Mouse (Mus musculus) cerebellum, adult 11 months (tissue): ENCODE measurements around the gene Ube2z.

Experiments
- DNase-seq: peaks from one replicate; pipeline ENCODE4 v3.0.0; 2022

Gene Ube2z

DNA sequence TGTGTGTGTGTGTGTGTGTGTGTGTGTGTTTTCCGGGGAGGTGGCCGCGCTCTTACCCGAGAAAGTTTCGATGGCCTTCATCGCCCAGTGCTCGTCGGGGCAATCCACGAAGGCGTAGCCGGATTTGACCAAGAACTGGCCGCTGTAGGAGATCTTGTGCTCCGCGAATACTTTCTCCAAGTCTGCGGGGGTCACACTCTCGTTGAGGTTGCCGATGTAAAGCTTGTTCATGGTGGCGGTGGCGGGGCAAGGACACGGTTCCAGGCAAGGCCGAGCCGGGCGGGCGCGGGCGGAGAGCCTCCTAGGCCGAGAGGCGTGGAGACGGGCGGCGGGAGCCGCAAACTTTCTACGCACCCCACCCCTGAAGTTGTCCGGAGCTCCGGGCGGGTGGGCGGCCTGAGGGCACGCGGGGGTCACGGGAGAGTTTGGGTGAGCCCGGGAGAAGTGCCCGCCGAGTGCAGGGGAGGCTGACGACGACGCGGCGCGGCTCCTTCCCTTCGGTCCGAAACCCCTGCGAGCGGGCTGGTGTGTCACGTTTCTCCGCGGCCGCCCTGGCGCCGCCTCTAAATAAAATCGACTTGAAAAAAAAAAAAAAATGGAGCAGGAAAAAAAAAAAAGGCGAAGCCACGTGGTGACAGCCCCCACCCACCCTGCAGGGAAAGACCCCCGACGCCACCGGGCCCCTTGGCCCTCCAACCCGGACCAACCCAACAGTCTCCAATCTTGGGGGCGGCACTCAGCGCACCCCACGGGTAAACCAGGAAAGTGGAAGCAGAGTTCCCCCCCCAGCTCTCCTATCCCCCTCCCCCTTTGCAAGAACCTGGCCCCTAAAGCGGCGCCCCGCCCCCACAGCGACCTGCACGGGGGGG lies 59.6 kb downstream of the Ube2z start, which contains the start of gene Igf2bp1:
Igf2bp1 (minus strand) TSS at position 538 of the 869 bp plus-strand sequence.
- DNase-seq = no peak

DNA sequence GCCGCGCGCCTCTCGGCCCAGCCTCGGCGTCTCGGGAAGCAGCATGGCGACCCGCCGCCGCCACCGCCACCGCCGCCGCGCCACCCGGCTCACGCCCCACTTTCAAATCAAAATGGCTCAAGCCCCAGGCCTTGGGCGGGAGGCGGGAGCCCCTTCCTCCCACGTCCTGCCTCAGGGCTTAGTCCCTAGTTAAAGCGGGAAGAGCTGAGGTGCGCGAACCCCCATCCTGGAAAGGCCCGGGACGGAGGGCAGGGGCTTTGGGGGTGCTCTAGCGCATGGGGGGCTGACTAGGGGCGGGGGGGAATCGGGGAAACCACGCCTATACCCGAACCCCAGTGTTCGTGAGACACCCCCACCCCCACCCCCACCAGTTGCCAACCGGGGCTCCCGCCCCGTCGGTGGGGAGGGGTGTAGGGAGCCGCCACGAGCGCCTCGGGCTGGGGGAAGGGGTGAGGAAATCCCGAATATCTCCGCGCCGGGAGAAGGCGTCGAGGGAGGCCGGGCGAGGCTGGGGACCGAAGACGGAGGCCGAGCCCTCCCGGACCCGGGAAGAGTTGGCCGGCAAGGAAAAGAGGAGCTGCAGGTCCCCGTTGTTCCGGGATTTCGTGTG lies 60.3 kb downstream of the Ube2z start:
- no peak for DNase-seq

DNA sequence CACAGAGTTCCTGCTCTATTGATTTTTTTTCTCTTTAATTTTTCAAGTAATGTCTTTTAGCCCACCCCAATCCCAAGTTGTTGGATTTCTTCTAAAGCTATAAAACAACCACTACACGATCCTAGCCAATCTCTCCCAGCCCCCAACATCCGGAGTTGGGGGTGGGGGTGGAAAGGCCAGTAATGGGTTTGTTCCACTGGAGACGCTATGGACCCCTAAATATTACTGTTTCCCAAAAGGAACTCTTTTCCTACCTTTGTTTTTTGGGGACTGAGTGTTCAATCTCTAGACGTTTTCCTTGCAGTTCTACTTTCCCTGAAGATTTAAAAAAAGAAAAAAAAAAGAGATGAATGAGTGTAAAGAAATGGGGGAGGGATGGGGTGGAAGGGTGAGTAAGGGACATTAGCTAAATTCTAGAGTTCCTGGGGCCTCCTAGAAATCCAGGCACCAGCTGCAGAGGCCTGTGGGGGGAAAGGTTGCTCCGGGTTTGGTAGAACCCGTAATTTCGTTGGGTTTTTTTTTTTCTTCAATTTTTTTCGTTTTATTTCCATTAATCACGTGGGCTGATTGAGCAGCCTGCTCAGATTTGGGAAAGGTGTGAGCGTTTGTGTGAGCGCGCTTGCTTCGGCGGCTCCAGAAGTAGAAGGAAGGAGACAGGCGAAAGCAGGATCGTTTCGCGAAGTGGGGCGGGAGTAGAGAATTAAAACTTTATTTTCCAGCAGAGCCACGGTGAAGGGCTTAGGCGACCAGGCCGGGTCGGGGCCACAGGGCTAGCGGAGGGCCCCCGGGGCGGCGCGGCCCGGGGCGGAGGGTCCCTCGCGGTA lies 61.0 kb downstream of the Ube2z start:
- DNase-seq = no peak

DNA sequence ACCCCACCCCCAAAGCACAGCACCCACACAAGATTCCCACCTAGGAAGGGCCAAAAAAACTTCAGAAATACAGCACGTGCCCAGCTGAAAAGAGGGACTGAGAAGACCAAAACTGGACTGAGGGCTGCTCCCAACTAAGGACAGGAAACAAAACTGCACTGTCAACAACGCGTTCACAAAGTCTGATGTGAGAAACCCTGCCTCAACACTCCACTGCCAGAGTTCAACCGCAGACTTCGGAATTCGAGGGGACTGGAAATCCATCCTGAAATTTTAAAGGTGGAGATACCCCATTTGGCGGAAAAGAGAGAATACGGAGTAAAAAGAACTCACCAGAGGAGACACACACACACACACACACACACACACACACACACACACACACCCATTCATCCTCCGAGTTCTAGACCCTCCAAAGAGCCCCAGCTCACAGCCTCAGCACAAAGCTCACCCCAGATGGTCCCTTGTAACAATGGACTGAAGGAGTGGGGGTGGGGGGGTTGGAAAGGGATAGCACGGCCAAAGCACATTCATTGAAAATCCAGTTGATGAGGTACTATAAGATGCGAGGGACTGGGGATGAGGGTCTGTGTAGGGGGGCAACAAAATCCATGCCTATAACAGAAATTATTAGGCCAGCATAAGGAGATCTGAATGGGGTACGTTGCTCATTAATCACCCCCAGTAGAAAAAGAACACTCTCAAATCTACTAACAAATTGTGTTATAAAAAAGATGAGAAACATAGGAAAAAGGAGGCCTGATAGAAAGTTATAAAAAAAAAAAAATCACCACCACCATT lies 61.9 kb downstream of the Ube2z start:
- DNase-seq = no peak
